Mouse (Mus musculus): ENCODE measurements around the gene Lingo3.
"Not testable (repeated sequence)": the region's sequence is repeated elsewhere in the genome, so short reads cannot be mapped to it uniquely, and the experiment has no call there.

The Lingo3 gene

GRCm38 (mm10) chr10:80823847-80824643 is 19.8 kb downstream of the Lingo3 start:
- DNase-seq (ENCODE audit: extremely low read depth, insufficient read length, low spot score): peak; percentile 41

GRCm38 (mm10) chr10:80823316-80823715 is 20.5 kb downstream of the Lingo3 start:
- no peak for DNase-seq (ENCODE audit: extremely low read depth, insufficient read length, low spot score)

- DNase-seq (ENCODE audit: extremely low read depth, insufficient read length, low spot score): no peak
These were observed 21.3 kb downstream of the Lingo3 start for GRCm38 (mm10) chr10:80822528-80822927.

- DNase-seq (ENCODE audit: extremely low read depth, insufficient read length, low spot score): peak; percentile 45
These were observed 21.8 kb downstream of the Lingo3 start for GRCm38 (mm10) chr10:80821991-80822390.

GRCm38 (mm10) chr10:80819406-80819805 is 24.4 kb downstream of the Lingo3 start:
- DNase-seq (ENCODE audit: extremely low read depth, insufficient read length, low spot score): no peak

- DNase-seq (ENCODE audit: extremely low read depth, insufficient read length, low spot score): no peak
These were observed 25.1 kb downstream of the Lingo3 start for GRCm38 (mm10) chr10:80818599-80819281.

GRCm38 (mm10) chr10:80817955-80818354 is 25.9 kb downstream of the Lingo3 start:
- DNase-seq (ENCODE audit: extremely low read depth, insufficient read length, low spot score): not testable (repeated sequence)

- DNase-seq (ENCODE audit: extremely low read depth, insufficient read length, low spot score): no peak
These were observed 26.7 kb downstream of the Lingo3 start for GRCm38 (mm10) chr10:80817164-80817563.

- not testable (repeated sequence) for DNase-seq (ENCODE audit: extremely low read depth, insufficient read length, low spot score)
These were observed 27.5 kb downstream of the Lingo3 start for GRCm38 (mm10) chr10:80816303-80816702.

- no peak for DNase-seq (ENCODE audit: extremely low read depth, insufficient read length, low spot score)
These were observed 29.0 kb downstream of the Lingo3 start for GRCm38 (mm10) chr10:80814800-80815199.

GRCm38 (mm10) chr10:80813366-80813765 is 30.5 kb downstream of the Lingo3 start, which contains the start of gene Jsrp1:
Jsrp1 (minus strand) TSS chr10:80813498.
- DNase-seq (ENCODE audit: extremely low read depth, insufficient read length, low spot score): no peak

GRCm38 (mm10) chr10:80812391-80813041 is 31.3 kb downstream of the Lingo3 start:
- DNase-seq (ENCODE audit: extremely low read depth, insufficient read length, low spot score): no peak

GRCm38 (mm10) chr10:80810084-80810483 is 33.8 kb downstream of the Lingo3 start:
- no peak for DNase-seq (ENCODE audit: extremely low read depth, insufficient read length, low spot score)

- DNase-seq (ENCODE audit: extremely low read depth, insufficient read length, low spot score): no peak
These were observed 34.7 kb downstream of the Lingo3 start for GRCm38 (mm10) chr10:80808985-80809632.

GRCm38 (mm10) chr10:80808099-80808984 is 35.5 kb downstream of the Lingo3 start:
- no peak for DNase-seq (ENCODE audit: extremely low read depth, insufficient read length, low spot score)

GRCm38 (mm10) chr10:80807057-80807627 is 36.7 kb downstream of the Lingo3 start:
- no peak for DNase-seq (ENCODE audit: extremely low read depth, insufficient read length, low spot score)

- no peak for DNase-seq (ENCODE audit: extremely low read depth, insufficient read length, low spot score)
These were observed 37.3 kb downstream of the Lingo3 start for GRCm38 (mm10) chr10:80806341-80807056.

- DNase-seq (ENCODE audit: extremely low read depth, insufficient read length, low spot score): peak; percentile 47
These were observed 37.9 kb downstream of the Lingo3 start for GRCm38 (mm10) chr10:80805925-80806324.

GRCm38 (mm10) chr10:80805322-80805721 is 38.5 kb downstream of the Lingo3 start:
- DNase-seq (ENCODE audit: extremely low read depth, insufficient read length, low spot score): no peak
